Mouse (Mus musculus): ENCODE data around the gene Gpr149.
A peak's percentile ranks its signal among the peaks of the same experiment; 100 is the strongest.

Gene Gpr149

DNA sequence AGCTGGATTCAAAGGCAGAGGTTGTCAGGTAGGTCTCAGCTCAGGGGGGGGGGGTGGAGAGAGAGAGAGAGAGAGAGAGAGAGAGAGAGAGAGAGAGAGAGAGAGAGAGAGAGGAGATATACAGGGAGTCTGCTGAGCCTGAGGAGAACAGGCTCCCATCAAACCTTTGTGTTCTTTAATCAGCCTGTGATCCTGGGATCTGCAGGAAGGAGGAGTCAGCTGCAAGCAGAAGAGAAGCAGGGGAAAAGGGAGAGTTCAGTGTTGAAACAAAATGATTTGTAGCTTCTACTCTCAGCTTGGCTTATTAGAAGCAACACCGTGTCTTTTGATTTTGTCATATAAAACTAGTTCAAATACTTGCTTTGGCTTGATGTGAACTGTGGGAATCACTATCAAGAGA lies at the start of gene Gpr149:
Gene Gpr149, minus strand, starts transcription at position 168 of the 400 bp plus-strand sequence.
- DNase-seq (ENCODE audit: extremely low spot score, low read depth, low spot score), result no peak

DNA sequence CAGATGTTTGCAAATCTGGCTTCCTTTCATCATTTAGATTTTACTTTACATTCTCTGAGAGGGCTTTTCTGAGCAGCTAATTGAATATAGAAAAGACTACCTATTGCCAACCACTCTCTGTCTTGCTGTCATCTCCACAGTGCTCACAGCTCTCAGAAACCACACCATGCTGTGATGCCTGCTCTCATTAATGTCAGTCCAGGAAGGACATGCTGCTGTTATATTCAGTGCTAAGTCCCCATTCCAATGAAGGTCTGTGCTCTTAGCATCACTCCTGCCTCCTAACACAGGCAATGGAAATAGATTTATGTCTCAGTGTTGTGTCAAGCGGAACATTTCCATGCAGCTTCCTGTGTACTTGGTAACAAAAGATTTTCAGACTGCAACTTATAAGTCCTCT lies 45.6 kb upstream of the Gpr149 start:
- DNase-seq (ENCODE audit: extremely low spot score, low read depth, low spot score), result no peak

DNA sequence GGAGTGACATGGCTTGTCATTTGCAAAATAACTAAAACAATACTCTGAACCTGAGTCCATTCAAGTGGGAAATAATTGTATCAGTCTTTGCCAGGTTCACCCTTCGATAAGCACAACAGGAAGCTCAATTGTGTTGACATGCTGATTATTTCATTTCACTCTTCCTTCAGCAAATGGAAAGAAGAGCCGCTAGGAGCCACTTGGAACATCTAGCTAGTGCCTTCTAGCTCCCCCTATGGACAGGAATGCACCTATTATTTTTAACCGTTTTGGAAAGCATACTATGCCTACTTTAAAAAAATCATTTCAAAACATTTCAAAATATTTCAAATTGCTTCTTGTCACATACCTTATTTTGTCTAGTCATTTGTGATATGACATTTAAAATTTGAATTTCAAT lies 5.9 kb upstream of the Gpr149 start:
- no peak for DNase-seq (ENCODE audit: extremely low spot score, low read depth, low spot score)

DNA sequence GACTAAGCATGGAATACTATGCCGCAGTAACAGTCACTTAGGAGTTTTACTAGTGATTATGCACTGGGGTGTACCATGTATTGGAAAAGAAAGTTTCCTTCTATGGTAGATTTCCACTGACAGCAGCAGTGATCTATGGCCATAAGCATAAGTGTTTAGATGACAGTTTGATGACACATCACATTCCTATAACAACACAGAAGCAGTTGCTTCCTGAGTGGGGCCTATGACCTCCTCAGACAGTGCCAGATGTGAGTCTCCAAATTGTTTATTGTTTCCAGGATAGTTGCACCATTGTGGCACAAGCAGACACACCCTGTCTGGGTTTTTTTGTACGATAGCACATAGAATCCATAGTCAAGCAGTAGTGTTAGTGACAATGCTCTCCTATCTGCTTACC lies 991 bp upstream of the Gpr149 start:
- no peak for DNase-seq (ENCODE audit: extremely low spot score, low read depth, low spot score)

DNA sequence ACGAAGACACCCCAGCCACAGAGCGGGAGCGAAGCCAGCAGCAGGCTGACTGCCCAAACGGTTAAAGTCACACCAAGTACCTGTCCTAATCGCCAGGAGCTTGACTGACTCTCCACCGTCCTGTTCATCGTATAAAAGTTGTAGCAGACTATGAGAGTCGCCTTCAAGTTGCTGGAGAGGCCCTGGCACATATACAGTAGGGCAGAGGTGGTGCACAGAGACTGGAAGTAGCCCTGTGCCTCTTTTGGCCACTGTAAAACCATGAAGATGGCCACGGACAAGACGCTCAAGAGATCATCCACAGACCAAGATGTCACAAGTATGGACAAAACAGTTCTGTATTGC lies 921 bp downstream of the Gpr149 start:
- DNase-seq (ENCODE audit: extremely low spot score, low read depth, low spot score), result no peak

DNA sequence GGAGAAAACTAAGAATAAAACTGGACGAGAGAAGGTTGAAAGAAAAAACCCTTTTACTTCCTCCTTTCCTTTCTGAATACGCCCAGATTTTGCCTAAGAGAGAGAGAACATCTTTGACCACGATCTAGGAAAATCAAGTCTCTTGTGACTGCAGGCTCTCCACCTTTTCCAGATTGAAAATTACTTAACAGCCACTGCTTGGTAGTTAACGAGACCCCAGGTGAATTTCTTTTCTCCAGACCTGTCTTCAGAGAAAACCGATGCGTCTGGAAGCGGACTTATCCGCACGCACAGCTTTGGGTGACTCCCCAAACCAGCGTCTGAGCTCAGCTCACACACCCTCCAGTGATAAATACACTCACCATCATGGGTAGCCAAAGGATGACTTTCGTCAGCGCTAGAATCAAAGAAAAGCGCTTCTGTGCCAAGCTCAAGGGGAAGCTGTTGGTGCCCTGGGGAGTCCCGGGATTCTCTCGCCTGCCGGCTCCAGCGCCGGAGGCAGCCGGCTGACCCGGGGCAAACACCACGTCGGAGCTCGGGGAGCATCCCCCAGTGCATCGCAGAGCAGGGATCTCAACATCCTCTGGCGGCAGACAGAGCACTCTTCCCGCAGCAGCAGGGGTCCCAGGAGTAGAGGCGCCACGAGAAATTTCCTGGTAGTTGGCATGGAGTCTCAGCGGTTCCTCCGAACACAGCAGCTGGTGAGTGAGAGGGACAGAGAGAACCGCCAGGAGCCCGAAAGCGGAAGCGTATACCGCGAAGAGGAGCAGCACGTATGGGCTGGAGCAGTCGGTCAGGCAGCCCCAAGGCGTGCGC lies 1.5 kb downstream of the Gpr149 start:
- no peak for DNase-seq (ENCODE audit: extremely low spot score, low read depth, low spot score)

DNA sequence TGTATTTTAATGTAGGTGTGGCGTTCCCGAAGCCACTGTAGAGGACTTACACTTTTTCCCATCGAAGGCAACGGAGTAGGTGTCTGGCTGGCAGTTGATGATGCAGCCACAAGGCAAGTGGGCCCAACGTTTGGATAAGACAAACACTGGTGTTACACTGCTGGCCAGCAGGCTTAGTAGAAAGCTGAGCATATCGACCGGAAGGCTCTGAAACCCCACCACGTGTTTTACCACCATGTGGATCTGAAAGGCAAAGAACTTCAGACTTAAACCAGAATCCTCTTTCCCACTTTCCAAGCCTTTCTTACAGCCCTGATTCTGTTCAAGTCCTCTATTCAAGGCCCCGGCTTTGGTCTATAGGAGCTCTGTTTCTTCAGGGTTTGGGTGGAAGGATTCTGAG lies 2.5 kb downstream of the Gpr149 start:
- DNase-seq (ENCODE audit: extremely low spot score, low read depth, low spot score), result no peak

DNA sequence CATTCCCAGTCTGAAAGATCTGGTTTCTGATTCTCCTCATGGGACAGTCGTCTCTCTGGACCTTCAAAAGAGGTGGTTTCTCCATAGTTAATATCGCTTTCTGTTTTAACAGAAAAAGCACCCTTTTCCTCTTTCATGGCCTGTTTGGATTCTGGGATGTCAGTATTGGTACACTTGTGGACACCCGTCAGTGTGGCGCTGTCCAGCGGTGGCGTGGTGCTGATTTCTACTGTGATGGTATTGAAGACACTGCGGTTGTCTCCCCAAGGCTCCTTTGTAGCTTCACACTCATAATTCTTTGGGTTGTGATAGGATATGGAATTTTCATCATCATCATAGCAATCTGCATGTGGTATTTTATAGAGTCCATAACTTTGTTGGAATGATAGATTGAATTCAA lies 10.1 kb downstream of the Gpr149 start:
- DNase-seq (ENCODE audit: extremely low spot score, low read depth, low spot score), result no peak

DNA sequence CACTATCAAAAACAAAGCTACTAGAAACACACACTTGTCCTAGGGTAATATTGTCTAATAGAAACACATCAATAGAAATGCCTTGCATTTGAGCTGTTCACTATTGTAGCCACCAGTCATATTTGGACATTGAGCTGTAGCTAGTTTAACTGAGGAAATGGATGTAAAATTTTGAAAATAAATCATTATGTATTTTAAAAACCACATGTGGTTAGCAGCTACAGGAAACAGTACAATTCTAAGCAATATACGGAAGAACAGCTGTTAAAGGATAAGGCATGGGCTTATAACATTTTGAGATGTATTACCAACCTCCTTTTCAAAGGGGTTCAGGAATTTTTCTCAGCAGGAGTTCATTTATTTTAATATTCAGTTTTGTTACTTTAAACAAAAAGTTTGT lies 19.9 kb downstream of the Gpr149 start:
- no peak for DNase-seq (ENCODE audit: extremely low spot score, low read depth, low spot score)

DNA sequence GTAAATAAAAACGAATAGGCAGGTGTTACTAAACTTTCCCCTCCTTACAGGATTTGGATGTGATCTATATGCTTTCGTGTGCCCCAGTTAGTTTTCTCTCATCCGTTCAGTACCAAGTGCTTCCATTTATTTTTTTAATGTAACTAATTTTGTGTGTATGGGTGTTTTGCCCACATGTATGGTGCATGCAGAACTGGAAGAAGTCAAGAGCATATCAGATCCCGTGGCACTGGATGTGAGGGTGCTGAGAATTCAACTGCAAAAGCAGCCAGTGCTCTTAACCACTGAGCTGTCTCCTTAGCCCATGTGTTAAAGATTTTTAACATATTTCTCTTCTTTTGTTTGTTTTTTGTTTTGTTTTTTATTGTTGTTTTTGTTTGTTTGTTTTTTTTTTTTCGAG lies 77.3 kb downstream of the Gpr149 start:
- no peak for DNase-seq (ENCODE audit: extremely low spot score, low read depth, low spot score)

DNA sequence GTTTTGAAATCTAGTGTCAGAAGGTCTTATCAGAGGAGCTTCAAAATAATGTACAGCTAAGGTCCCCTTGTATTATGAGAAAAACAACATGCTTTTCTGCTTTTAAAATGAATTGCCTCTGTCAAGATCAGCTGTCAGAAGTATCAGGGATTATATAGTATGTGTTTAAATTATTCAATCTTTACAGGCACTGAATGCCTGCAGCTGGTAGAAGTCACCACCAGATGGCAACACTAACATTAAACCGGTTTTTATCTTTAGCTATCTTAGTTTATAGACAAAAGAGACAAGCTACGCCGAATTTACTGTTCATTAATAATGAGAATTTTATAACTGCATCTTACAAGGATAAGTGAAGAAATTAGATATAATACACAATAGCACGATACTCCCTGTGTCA lies 77.8 kb downstream of the Gpr149 start:
- DNase-seq (ENCODE audit: extremely low spot score, low read depth, low spot score), result no peak

DNA sequence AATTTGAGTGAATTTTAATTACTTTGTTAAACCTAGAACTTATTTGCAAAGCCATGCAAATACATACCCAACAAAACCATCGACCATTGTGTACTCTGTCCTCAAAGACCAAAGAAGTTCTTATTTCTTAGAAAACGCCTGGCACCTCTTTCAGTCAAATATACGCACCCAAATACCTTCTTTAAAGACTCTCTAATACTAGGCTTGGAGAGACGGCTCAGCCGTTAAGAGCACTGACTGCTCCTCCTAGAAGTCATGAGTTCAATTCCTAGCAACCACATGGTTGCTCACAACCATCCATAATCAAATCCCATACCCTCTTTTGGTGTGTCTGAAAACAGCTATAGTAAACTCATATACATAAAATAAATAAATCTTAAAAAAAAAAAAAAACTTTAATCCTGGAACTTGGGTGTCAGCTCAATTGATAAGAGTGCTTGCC lies 97.7 kb downstream of the Gpr149 start:
- no peak for DNase-seq (ENCODE audit: extremely low spot score, low read depth, low spot score)

DNA sequence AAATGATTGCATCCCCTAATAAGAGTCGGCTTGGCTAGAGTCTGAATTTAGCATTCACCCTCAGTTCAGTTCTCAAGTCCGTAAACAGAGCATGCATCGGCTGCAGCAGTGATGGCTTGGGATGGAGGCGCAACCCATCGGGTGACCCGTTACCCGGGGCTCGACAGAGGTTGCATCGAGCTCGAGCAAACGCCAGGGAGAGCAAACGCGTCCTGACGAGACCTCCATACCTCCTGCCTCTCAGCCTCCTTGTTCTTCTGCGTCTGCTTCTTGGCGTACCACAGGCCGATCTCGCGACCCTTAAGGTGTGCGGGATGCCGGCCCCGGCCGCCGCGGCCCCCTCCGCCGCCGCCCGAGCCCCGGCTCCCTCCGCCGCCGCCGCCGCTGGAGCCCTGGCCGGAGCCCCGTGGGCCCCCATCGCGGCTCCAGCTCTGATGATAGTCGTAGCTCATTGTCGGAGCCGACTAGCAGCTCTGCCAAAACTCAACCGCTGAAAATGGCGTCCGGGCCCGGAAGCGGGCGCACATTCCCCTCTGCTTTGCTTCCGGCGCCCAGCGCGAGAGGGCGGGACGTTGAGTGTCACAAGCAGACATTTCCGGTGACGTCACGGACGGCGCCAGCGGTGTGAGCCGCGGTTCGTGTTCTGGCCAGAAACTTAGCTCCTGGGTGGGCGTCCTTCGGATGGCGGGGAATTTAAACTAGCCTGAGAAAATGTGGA lies 98.3 kb downstream of the Gpr149 start, which contains the start of gene Dhx36:
Gene Dhx36, minus strand, starts transcription at position 517 of the 718 bp plus-strand sequence.
- DNase-seq (ENCODE audit: extremely low spot score, low read depth, low spot score), result peak; percentile 88

DNA sequence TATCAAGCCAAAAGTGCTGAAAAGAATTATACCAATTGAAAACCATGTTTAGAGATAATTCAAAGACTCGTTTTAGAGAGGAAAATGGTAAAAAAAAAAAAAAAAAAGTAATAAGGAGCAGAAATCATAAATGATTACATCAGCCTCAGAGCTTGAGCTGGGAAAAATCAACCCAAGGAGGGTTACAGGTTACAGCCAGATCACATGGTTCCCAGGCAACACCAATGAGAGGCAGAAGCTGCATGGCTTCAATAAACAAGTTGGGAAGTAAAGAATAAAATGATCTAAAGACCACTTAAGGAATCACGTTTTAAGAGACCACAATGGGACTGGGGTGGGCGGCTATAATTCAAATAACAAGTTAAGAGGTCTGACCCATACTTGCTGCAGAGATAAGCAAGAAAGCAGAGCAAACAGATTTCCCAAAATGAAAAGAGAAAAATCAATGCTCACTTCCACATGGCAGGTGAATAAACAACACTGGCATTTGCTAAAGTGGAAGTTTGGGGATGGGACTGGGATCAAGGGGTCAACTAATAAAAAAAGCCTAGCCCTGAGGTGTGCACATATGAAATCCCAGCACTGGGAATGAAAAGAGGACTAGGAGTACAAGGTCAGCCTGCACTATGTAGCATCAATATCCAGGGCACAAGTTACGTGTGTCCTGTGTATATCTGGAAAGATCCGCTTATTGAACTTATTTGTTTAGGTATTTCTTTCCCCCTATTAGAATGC lies 99.6 kb downstream of the Gpr149 start:
- no peak for DNase-seq (ENCODE audit: extremely low spot score, low read depth, low spot score)

DNA sequence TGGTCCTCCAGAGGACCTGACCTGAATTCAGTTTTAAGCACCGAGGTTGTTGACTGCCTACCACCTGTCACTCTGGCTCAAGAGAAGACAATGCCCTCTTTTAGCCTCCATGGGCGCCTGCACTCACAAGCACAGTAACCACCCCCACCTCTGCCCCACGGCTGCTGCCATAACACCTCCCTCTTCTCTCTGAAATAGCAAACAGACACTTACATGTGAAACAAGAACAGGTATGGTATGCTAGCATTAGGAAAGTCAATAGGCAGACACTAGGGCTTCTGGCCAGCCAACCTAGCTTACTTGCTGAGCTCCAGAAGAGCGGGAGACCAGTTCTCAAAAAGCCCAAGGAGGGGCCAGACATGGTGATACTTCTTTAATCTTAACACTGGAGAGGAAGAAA lies 105.6 kb downstream of the Gpr149 start:
- DNase-seq (ENCODE audit: extremely low spot score, low read depth, low spot score), result no peak

DNA sequence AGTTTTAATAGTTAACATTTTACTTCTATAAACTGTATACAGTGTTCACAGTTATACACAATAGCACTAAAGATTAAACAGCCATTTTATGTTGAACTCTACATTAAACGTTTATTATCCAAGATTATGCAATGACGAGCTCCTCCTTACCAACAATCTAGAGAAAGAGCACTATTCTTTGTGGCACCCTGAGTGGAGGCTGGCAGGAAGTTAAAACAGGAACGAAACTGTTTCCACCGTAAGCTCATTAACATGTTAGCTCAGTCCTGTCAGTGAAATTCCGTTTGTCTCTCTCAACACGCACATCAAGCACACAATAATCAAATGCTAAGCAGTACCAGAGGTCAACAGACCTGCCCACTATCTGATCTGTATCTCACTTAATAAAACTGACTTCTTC lies 112.4 kb downstream of the Gpr149 start:
- DNase-seq (ENCODE audit: extremely low spot score, low read depth, low spot score), result no peak

DNA sequence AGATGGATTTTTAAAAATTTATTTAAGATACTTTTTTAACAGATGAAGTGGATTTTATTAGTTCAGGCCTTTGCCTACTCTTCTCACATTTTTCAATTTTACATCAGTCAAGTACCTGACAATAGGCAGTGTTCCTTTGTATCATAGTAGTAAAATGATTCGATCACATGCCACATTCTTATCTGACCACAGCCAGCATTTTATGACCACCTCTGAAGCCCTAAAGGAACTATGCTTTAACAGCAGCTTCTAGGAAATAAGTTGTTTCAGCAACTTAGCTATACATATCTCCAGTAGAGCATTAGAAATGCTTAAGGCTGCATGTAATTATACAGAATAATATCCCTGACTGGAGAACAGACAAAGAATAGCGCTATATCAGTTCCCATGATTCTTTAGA lies 120.6 kb downstream of the Gpr149 start:
- DNase-seq (ENCODE audit: extremely low spot score, low read depth, low spot score), result no peak

Measured in hindlimb bud, embryonic 11.5 days (tissue).